Mouse (Mus musculus) bone marrow, adult 2 months (tissue): ENCODE results near the gene Bmf.

Experiments
- CTCF ChIP-seq: fragments of 200-500 bp; IDR thresholded peaks from 2 replicates; pipeline ENCODE4 v1.5.1; 2011; ENCODE audit warnings: low read length, control low read depth; ENCODE audit not compliant: control insufficient read depth, insufficient read depth
- POLR2A ChIP-seq: fragments of 200-500 bp; IDR thresholded peaks from 2 replicates; pipeline ENCODE4 v1.6.1; 2011; ENCODE audit warnings: low read depth, mild to moderate bottlenecking, control low read depth, low read length, borderline replicate concordance; ENCODE audit not compliant: control insufficient read depth

DNA sequence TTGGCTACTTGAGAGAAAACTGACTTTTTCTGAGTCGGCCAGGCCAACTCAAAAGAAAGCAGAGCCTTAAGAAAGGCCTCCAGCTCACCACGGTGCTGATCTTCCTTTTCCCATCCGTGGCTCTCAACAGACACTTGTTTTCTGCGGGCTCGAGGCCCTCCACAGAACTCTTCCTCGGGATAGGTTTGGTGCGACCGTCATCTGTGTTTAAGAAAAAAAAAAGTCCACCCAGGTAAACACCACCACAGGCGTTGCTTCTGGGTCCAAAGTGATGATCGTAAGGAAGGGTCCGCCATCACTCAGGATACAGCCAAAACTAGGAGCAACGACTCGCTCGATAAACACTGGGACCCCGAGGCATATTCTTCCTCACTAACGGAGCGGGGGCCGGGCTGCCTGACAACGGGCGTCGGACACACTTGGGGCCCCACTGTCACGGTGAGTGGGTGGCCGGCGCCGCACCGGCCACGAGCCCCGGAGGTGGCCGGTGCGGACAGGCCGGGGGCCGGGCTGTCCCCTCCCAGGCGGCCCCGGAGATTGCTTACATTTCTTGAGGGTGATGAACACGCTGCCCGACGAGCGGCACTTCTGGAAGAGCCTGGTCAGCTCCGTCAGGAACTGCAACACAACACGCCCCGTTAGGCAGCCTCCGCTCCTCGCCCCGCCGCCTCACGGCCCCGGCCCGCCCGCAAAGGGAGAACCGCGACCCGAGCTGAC, 70.5 kb downstream of the Bmf start:
- TF ChIP-seq POLR2A (no peak), CTCF (no peak)
